Mouse (Mus musculus) left cerebral cortex, postnatal 10 days (tissue): ENCODE measurements at regions not wholly inside any gene's neighbourhood (a gene's known extent, or its start where the extent isn't known, plus 50 kb on each side); places are given as distances from the start of the nearest gene placed in this dataset.
A peak's percentile ranks its signal among the peaks of the same experiment; 100 is the strongest.

Source experiments
- DNase-seq, 2 experiments: peaks; one replicate each; pipeline ENCODE4 v3.0.0; 2021 to 2022; ENCODE audit warnings: low spot score in 2 of 2, mixed read lengths in 1 of 2; ENCODE audit errors: extremely low spot score in 1 of 2
- intact Hi-C: fragments of 180-260 bp; cut with DNase I; formaldehyde crosslinking; loops from one replicate; pipeline ENCODE4 v1.15.1; 2025

- intact Hi-C loops, result no loop called here
- DNase-seq, result no peak
Measured at GRCm38 (mm10) chr7:88185120-88185796, 92.6 kb upstream of the Ctsc start.

- intact Hi-C loops, result no loop called here
Measured at GRCm38 (mm10) chr7:88187555-88187954, 90.3 kb upstream of the Ctsc start.

GRCm38 (mm10) chr7:88192771-88193170 lies 85.1 kb upstream of the Ctsc start:
- intact Hi-C loops, result no loop called here
- no peak for DNase-seq

More at GRCm38 (mm10) chr7:88187555-88187954, 90.3 kb upstream of the Ctsc start:
- DNase-seq, result no peak

GRCm38 (mm10) chr7:88199043-88199442 lies 78.8 kb upstream of the Ctsc start:
- intact Hi-C loops, result no loop called here

GRCm38 (mm10) chr7:88199929-88200538 lies 77.9 kb upstream of the Ctsc start:
- no peak for DNase-seq
- intact Hi-C loops, result no loop called here

More at GRCm38 (mm10) chr7:88199043-88199442, 78.8 kb upstream of the Ctsc start:
- DNase-seq, result no peak

- intact Hi-C loops, result no loop called here
- no peak for DNase-seq
Measured at GRCm38 (mm10) chr7:88201658-88202364, 76.1 kb upstream of the Ctsc start.

GRCm38 (mm10) chr7:88206223-88206827 lies 71.6 kb upstream of the Ctsc start:
- intact Hi-C loops, result no loop called here
- DNase-seq, result no peak

- intact Hi-C loops, result no loop called here
- peak; percentile 14 to 21 for DNase-seq
Measured at GRCm38 (mm10) chr7:88206914-88207710, 70.8 kb upstream of the Ctsc start.

GRCm38 (mm10) chr7:88214713-88215198 lies 63.1 kb upstream of the Ctsc start:
- no peak for DNase-seq

GRCm38 (mm10) chr7:88215425-88215824 lies 62.5 kb upstream of the Ctsc start:
- intact Hi-C loops, result no loop called here

More at GRCm38 (mm10) chr7:88214713-88215198, 63.1 kb upstream of the Ctsc start:
- intact Hi-C loops, result no loop called here

GRCm38 (mm10) chr7:88222141-88222540 lies 55.7 kb upstream of the Ctsc start:
- intact Hi-C loops, result no loop called here
- no peak for DNase-seq

More at GRCm38 (mm10) chr7:88215425-88215824, 62.5 kb upstream of the Ctsc start:
- DNase-seq, result no peak

- no peak for DNase-seq
- intact Hi-C loops, result no loop called here
Measured at GRCm38 (mm10) chr7:88225800-88226199, 52.1 kb upstream of the Ctsc start.
